Mouse (Mus musculus): ENCODE results near the gene Vma21-ps.
A peak's percentile ranks its signal among the peaks of the same experiment; 100 is the strongest.
"Not testable (repeated sequence)": the region's sequence is repeated elsewhere in the genome, so short reads cannot be mapped to it uniquely, and the experiment has no call there.

Vma21-ps gene

GRCm38 (mm10) chr4:52497144-52497543, at the start of gene Vma21-ps:
Gene Vma21-ps, minus strand, starts transcription at chr4:52497244.
- not testable (repeated sequence) for DNase-seq

- DNase-seq: no peak
These were observed 46.0 kb upstream of the Vma21-ps start for GRCm38 (mm10) chr4:52543001-52543400.

GRCm38 (mm10) chr4:52530636-52531035, 33.6 kb upstream of the Vma21-ps start:
- no peak for DNase-seq

- DNase-seq: no peak
These were observed 29.4 kb upstream of the Vma21-ps start for GRCm38 (mm10) chr4:52526464-52526863.

- no peak for DNase-seq
These were observed 22.3 kb upstream of the Vma21-ps start for GRCm38 (mm10) chr4:52519301-52519700.

- DNase-seq: no peak
These were observed 20.5 kb upstream of the Vma21-ps start for GRCm38 (mm10) chr4:52517580-52517979.

GRCm38 (mm10) chr4:52487486-52487885, 9.6 kb downstream of the Vma21-ps start:
- no peak for DNase-seq

GRCm38 (mm10) chr4:52473431-52473830, 23.6 kb downstream of the Vma21-ps start:
- DNase-seq: no peak

GRCm38 (mm10) chr4:52461321-52461720, 35.7 kb downstream of the Vma21-ps start:
- peak; percentile 5 for DNase-seq

GRCm38 (mm10) chr4:52459726-52460125, 37.3 kb downstream of the Vma21-ps start:
- DNase-seq: no peak
